Mouse (Mus musculus) stomach, adult 2 months (tissue): ENCODE measurements around the gene Zfp523. TPM values are rescaled to one million over a fixed set of nuclear protein-coding genes. Genes with fewer than 3 reads are reported as not detected.

Experiments used
- polyA plus RNA-seq: library from polyadenylated mRNA; depleted of rRNA; stranded (reverse); fragments of >200 nt; gene quantifications from 2 replicates; pipeline ENCODE4 v1.2.3, GENCODE M21; 2012; rRNA removed

Zfp523 gene
- 39.0 and 39.4 TPM in 2 replicates for polyA plus RNA-seq

GRCm38 (mm10) chr17:28176775-28177539, at the start of gene Zfp523:
Gene Zfp523, plus strand, starts transcription at chr17:28177129.

GRCm38 (mm10) chr17:28141771-28142699, 34.9 kb upstream of the Zfp523 start, which contains the start of gene Scube3:
Gene Scube3, plus strand, starts transcription at chr17:28142141.

DNA sequence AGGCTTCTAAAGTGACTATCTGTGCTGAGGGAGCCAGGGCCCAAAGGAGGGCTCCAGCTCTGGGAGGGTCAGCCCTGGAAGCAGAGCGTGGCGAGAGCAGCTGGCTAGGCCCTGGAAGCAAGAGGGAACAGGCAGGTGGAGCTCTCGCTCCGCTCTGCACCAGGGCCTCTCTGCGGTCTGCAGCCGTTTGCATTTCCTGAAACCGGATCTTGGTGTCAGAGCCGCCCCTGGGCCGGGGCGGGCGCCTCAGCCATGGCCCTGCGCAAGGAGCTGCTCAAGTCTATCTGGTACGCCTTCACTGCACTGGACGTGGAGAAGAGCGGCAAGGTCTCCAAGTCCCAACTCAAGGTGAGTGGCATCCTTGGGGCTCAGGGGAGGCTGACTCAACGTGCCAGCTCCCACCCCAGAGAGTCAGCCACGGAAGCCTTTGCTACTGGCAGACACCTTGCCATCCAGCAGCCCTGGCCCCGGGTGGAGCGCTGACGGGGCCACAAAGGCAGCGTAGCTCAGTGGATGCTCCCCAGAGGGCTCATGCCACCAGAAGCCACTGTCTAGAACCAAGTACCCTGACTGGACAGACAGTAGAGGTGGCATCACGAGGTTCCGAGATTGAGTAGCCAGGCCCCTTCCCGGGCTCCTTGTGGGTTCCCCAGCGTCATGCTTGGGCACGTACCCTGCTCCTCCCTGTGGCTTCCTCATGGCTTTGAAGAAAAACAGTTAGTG, 30.8 kb downstream of the Zfp523 start, which contains the start of gene Def6:
Def6 (plus strand) TSS at position 188 of the 723 bp plus-strand sequence.

GRCm38 (mm10) chr17:28232475-28233060, 55.6 kb downstream of the Zfp523 start, which contains the start of gene Ppard:
Gene Ppard, plus strand, starts transcription at chr17:28232700.

Other genes with a start within 250 kb of the Zfp523 start
- 0.68 and 1.00 TPM in 2 replicates for gene Tcp11, start 96.5 kb upstream of the Zfp523 start, polyA plus RNA-seq
- gene Scube3, start 35.0 kb upstream of the Zfp523 start, polyA plus RNA-seq: 0.42 and 1.0 TPM in 2 replicates
- gene Def6, start 30.6 kb downstream of the Zfp523 start, polyA plus RNA-seq: 4.4 and 6.3 TPM in 2 replicates
- 54.9 and 58.3 TPM in 2 replicates for gene Ppard, start 55.6 kb downstream of the Zfp523 start, polyA plus RNA-seq
- 10.3 and 13.1 TPM in 2 replicates for gene Fance, start 136.4 kb downstream of the Zfp523 start, polyA plus RNA-seq
- gene Rpl10a, start 151.3 kb downstream of the Zfp523 start, polyA plus RNA-seq: 1,443 and 1,665 TPM in 2 replicates
- gene Tead3, start 173.7 kb downstream of the Zfp523 start, polyA plus RNA-seq: 28.1 and 33.5 TPM in 2 replicates
- 0.71 and 0.75 TPM in 2 replicates for gene Tulp1, start 188.1 kb downstream of the Zfp523 start, polyA plus RNA-seq